In genomic region chr8:122079093-122079492, GRCm38 (mm10) we compare ENCODE assay signal across 14 mouse cellular contexts.
DNase-seq lines count a peak whose midpoint lies in the region; ATAC-seq and TF ChIP-seq lines count a peak whose summit lies in the region.
"Had no signal": no experiment of that assay in that cellular context is flagged by ENCODE, and none has a peak within 500 bp of the region (broad histone marks: within the 10 kb centered on the region; RNA-seq: fewer than 3 reads in every experiment).

No protein-coding gene starts in this region.

- H3K27me3 ChIP-seq in intestine, postnatal 0 days (replicated peaks; ENCODE audit: control insufficient read depth, insufficient read depth, low read length): 0 out of 2 replicates have a peak, but pooled peaks cover under 1% of the 10 kb centered on the region

- peak; percentile 90 for ATAC-seq in intestine, postnatal 0 days
- ATAC-seq: forebrain, embryonic 16.5 days; midbrain, embryonic 16.5 days had no signal

- no peak for TF ChIP-seq CTCF in gastrocnemius, adult 2 months (IDR thresholded peaks at IDR 0.05)
- no peak for TF ChIP-seq CTCF in intestine, postnatal 0 days (IDR thresholded peaks at IDR 0.05; ENCODE audit: low read depth)

- WGBS in intestine, postnatal 0 days: 26% methylated on average over 6 of the region's 6 CpGs

- DNase-seq in gastrocnemius, adult 2 months: peak; percentile 70
- no peak for DNase-seq in gastrocnemius, postnatal 10 days
- DNase-seq in urinary bladder, postnatal 14 days (ENCODE audit: low spot score): peak; percentile 53
- DNase-seq in urinary bladder, postnatal 10 days (ENCODE audit: low spot score): no peak
- peak; percentile 70 for DNase-seq in skeletal muscle tissue, adult 2 months (ENCODE audit: low read depth, low spot score)
- DNase-seq in layer of hippocampus, adult 11-12 months (ENCODE audit: low spot score): no peak
- no peak for DNase-seq in right cerebral cortex, postnatal 25 days
- DNase-seq: cerebellum, postnatal 25 days had no signal

- no peaks in the 10 kb centered on the region for H3K9me3 ChIP-seq in intestine, postnatal 0 days (ENCODE audit: control insufficient read depth)
- H3K9me3 ChIP-seq: hindbrain, embryonic 10.5 days; megakaryocyte, embryonic 14.5 days had no signal

- no peaks in the 10 kb centered on the region for H3K36me3 ChIP-seq in intestine, postnatal 0 days (ENCODE audit: control insufficient read depth, insufficient read depth)
- H3K36me3 ChIP-seq: hindbrain, embryonic 10.5 days had no signal

- intact Hi-C loops in gastrocnemius, adult 2 months (cut with DNase I): no loop called here

- H3K9ac ChIP-seq in intestine, postnatal 0 days (ENCODE audit: low read depth, low read length): no peak overlapping the region

- H3K4me2 ChIP-seq in intestine, postnatal 0 days (replicated peaks; ENCODE audit: low read depth): no peak overlapping the region
- H3K4me2 ChIP-seq: liver, embryonic 11.5 days had no signal

- no peak overlapping the region for H3K4me3 ChIP-seq in gastrocnemius, adult 2 months
- H3K4me3 ChIP-seq in intestine, postnatal 0 days (ENCODE audit: low read depth, low read length): no peak overlapping the region
- H3K4me3 ChIP-seq: hindbrain, embryonic 10.5 days; megakaryocyte, embryonic 14.5 days had no signal

- H3K27ac ChIP-seq in gastrocnemius, adult 2 months: peak overlapping the region; percentile 20; the same call in 1 of the 2 replicates
- peak overlapping the region; percentile 58; the same call in 1 of the 2 replicates for H3K27ac ChIP-seq in intestine, postnatal 0 days (ENCODE audit: low read depth, low read length)

- H3K4me1 ChIP-seq in intestine, postnatal 0 days (replicated peaks; ENCODE audit: control insufficient read depth, insufficient read depth, low read length): peaks cover 13% of the 10 kb centered on the region; the same call in 1 of the 2 replicates

Comparison
In these comparisons a context has a peak if more than half of its experiments do, and no peak if none do; other contexts are left out.
1. DNase-seq: peak in gastrocnemius, adult 2 months (single experiment), urinary bladder, postnatal 14 days (single experiment) and skeletal muscle tissue, adult 2 months (single experiment); none in gastrocnemius, postnatal 10 days (single experiment), urinary bladder, postnatal 10 days (single experiment), layer of hippocampus, adult 11-12 months (single experiment) and right cerebral cortex, postnatal 25 days (single experiment).